In genomic region chr2:163386423-163387190, GRCm38 (mm10) we compare ENCODE assay signal across 10 mouse cellular contexts. TPM values are rescaled to one million over a fixed set of nuclear protein-coding genes. Genes with fewer than 3 reads are reported as not detected.
DNase-seq lines count a peak whose midpoint lies in the region; ATAC-seq and TF ChIP-seq lines count a peak whose summit lies in the region.
"Had no signal": no experiment of that assay in that cellular context is flagged by ENCODE, and none has a peak within 500 bp of the region (broad histone marks: within the 10 kb centered on the region; RNA-seq: fewer than 3 reads in every experiment).

No protein-coding gene starts in this region.

- no peak overlapping the region for H3K4me3 ChIP-seq in lung, embryonic 15.5 days
- no peak overlapping the region for H3K4me3 ChIP-seq in lung, adult 2 months (replicated peaks; ENCODE audit: extremely low read depth, low read depth, low read length)
- no peak overlapping the region for H3K4me3 ChIP-seq in embryonic facial prominence, embryonic 14.5 days (ENCODE audit: low read depth, low read length)
- no peak overlapping the region for H3K4me3 ChIP-seq in heart, embryonic 16.5 days (ENCODE audit: low read length)
- no peak overlapping the region for H3K4me3 ChIP-seq in stomach, embryonic 15.5 days (replicated peaks)

- H3K36me3 ChIP-seq in lung, embryonic 15.5 days: no peaks in the 10 kb centered on the region
- no peaks in the 10 kb centered on the region for H3K36me3 ChIP-seq in embryonic facial prominence, embryonic 14.5 days (ENCODE audit: control insufficient read depth, insufficient read depth, low read length)
- peaks cover 18% of the 10 kb centered on the region for H3K36me3 ChIP-seq in heart, embryonic 16.5 days (ENCODE audit: control insufficient read depth, insufficient read depth)
- H3K36me3 ChIP-seq in stomach, embryonic 15.5 days: no peaks in the 10 kb centered on the region

- H3K9ac ChIP-seq in lung, embryonic 15.5 days: 0 out of 2 replicates have a peak overlapping the region, but pooled peaks have one; percentile 13
- no peak overlapping the region for H3K9ac ChIP-seq in embryonic facial prominence, embryonic 14.5 days (ENCODE audit: low read depth, low read length)
- peak overlapping the region; percentile 47 for H3K9ac ChIP-seq in heart, embryonic 16.5 days (ENCODE audit: low read length)
- H3K9ac ChIP-seq in stomach, embryonic 15.5 days: no peak overlapping the region

- no peak for DNase-seq in lung, adult 2 months
- DNase-seq in embryonic facial prominence, embryonic 14.5 days (ENCODE audit: low spot score): peak; percentile 82
- no peak for DNase-seq in frontal cortex, postnatal 14 days (ENCODE audit: low spot score in 2 of 2)
- DNase-seq in left cerebral cortex, adult 18-20 months (ENCODE audit: low spot score in 2 of 2): no peak
- no peak for DNase-seq in embryo, embryonic 11 days
- DNase-seq: right cerebral cortex, postnatal 14 days; thymus, postnatal 36 days had no signal

- H3K4me1 ChIP-seq in lung, embryonic 15.5 days: peaks cover 9% of the 10 kb centered on the region
- no peaks in the 10 kb centered on the region for H3K4me1 ChIP-seq in lung, adult 2 months (ENCODE audit: control insufficient read depth, insufficient read depth, low read length)
- no peaks in the 10 kb centered on the region for H3K4me1 ChIP-seq in embryonic facial prominence, embryonic 14.5 days (ENCODE audit: control insufficient read depth, insufficient read depth, low read length)
- H3K4me1 ChIP-seq in heart, embryonic 16.5 days (ENCODE audit: control insufficient read depth, insufficient read depth, low read length): peaks cover 71% of the 10 kb centered on the region
- peaks cover 9% of the 10 kb centered on the region for H3K4me1 ChIP-seq in stomach, embryonic 15.5 days

- H3K27me3 ChIP-seq in lung, embryonic 15.5 days: no peaks in the 10 kb centered on the region
- no peaks in the 10 kb centered on the region for H3K27me3 ChIP-seq in embryonic facial prominence, embryonic 14.5 days (replicated peaks; ENCODE audit: control insufficient read depth, insufficient read depth, low read length)
- H3K27me3 ChIP-seq in heart, embryonic 16.5 days (ENCODE audit: control insufficient read depth, insufficient read depth, low read length): no peaks in the 10 kb centered on the region
- H3K27me3 ChIP-seq in stomach, embryonic 15.5 days (replicated peaks): no peaks in the 10 kb centered on the region

- peak; percentile 36; the same call in 1 of the 2 replicates for ATAC-seq in lung, embryonic 15.5 days (ENCODE audit: borderline replicate concordance, extremely low read depth, low FRiP score, low TSS enrichment)
- ATAC-seq in embryonic facial prominence, embryonic 14.5 days (ENCODE audit: low read depth): peak; percentile 93
- ATAC-seq in heart, embryonic 16.5 days (replicated peaks; ENCODE audit: extremely low read depth, insufficient read depth, low FRiP score): peak; percentile 65
- ATAC-seq in stomach, embryonic 15.5 days (ENCODE audit: insufficient read depth, low FRiP score, low read depth): peak; percentile 65

- no peak for TF ChIP-seq CTCF in lung, adult 2 months (IDR thresholded peaks at IDR 0.05; ENCODE audit: insufficient read depth, low read length)

- H3K4me2 ChIP-seq in lung, embryonic 15.5 days: no peak overlapping the region
- H3K4me2 ChIP-seq in embryonic facial prominence, embryonic 14.5 days (ENCODE audit: low read depth, low read length): no peak overlapping the region
- peak overlapping the region; percentile 39 for H3K4me2 ChIP-seq in heart, embryonic 16.5 days (ENCODE audit: low read depth, low read length)
- H3K4me2 ChIP-seq in stomach, embryonic 15.5 days: no peak overlapping the region

- H3K9me3 ChIP-seq in lung, embryonic 15.5 days: no peaks in the 10 kb centered on the region
- H3K9me3 ChIP-seq in embryonic facial prominence, embryonic 14.5 days (ENCODE audit: control insufficient read depth, low read length): no peaks in the 10 kb centered on the region
- no peaks in the 10 kb centered on the region; the same call in 1 of the 2 replicates for H3K9me3 ChIP-seq in heart, embryonic 16.5 days (replicated peaks; ENCODE audit: control insufficient read depth, low read length)
- no peaks in the 10 kb centered on the region for H3K9me3 ChIP-seq in stomach, embryonic 15.5 days

- no peak for TF ChIP-seq POLR2A in lung, adult 2 months (IDR thresholded peaks at IDR 0.05; ENCODE audit: borderline replicate concordance, extremely low read depth, low read depth, low read length)

- 52% methylated on average over 15 of the region's 15 CpGs for WGBS in lung, embryonic 15.5 days
- WGBS in lung, adult 2 months: 61% methylated on average over 15 of the region's 15 CpGs
- WGBS in embryonic facial prominence, embryonic 14.5 days: 56% methylated on average over 15 of the region's 15 CpGs
- WGBS in heart, embryonic 16.5 days: 36% methylated on average over 15 of the region's 15 CpGs
- WGBS in stomach, embryonic 15.5 days: 59% methylated on average over 15 of the region's 15 CpGs

- H3K27ac ChIP-seq in lung, embryonic 15.5 days: no peak overlapping the region; the same call in 1 of the 2 replicates
- H3K27ac ChIP-seq in embryonic facial prominence, embryonic 14.5 days (replicated peaks; ENCODE audit: low read depth, low read length): peak overlapping the region; percentile 28
- H3K27ac ChIP-seq in heart, embryonic 16.5 days (ENCODE audit: low read length): peak overlapping the region; percentile 72
- H3K27ac ChIP-seq in stomach, embryonic 15.5 days: peak overlapping the region; percentile 6; the same call in 1 of the 2 replicates

RNA-seq across cellular contexts. Expression of gene Jph2, which starts 11.2 kb away (rescaled TPM):
- polyA plus RNA-seq in lung, embryonic 15.5 days (2015; fragmentation: Nextera tagmentation; extraction: Ambion mirVana): 6.9 and 7.7 TPM in 2 replicates
- 32.3 and 38.4 TPM in 2 replicates for polyA plus RNA-seq in lung, adult 2 months (2012; rRNA removed)
- 3.5 and 4.1 TPM in 2 replicates for polyA plus RNA-seq in embryonic facial prominence, embryonic 14.5 days (2014; fragmentation: Nextera tagmentation; extraction: Ambion mirVana)
- 38.5 and 43.2 TPM in 2 replicates for polyA plus RNA-seq in heart, embryonic 16.5 days (2015; fragmentation: Nextera tagmentation; extraction: Ambion mirVana)
- 12.7 and 13.1 TPM in 2 replicates for polyA plus RNA-seq in stomach, embryonic 15.5 days (2015; fragmentation: Nextera tagmentation; extraction: Ambion mirVana)
- under 1 TPM; 0.56 to 0.58 TPM for total RNA-seq in left cerebral cortex, adult 18-20 months (2021)

RNA-seq across cellular contexts. Expression of gene Oser1, which starts 37.9 kb away (rescaled TPM):
- 90.1 and 94.5 TPM in 2 replicates for polyA plus RNA-seq in lung, embryonic 15.5 days (2015; fragmentation: Nextera tagmentation; extraction: Ambion mirVana)
- 9.2 and 17.2 TPM in 2 replicates for polyA plus RNA-seq in lung, adult 2 months (2012; rRNA removed)
- 79.0 and 82.1 TPM in 2 replicates for polyA plus RNA-seq in embryonic facial prominence, embryonic 14.5 days (2014; fragmentation: Nextera tagmentation; extraction: Ambion mirVana)
- 57.1 and 63.8 TPM in 2 replicates for polyA plus RNA-seq in heart, embryonic 16.5 days (2015; fragmentation: Nextera tagmentation; extraction: Ambion mirVana)
- 79.1 and 84.6 TPM in 2 replicates for polyA plus RNA-seq in stomach, embryonic 15.5 days (2015; fragmentation: Nextera tagmentation; extraction: Ambion mirVana)
- total RNA-seq in left cerebral cortex, adult 18-20 months (2021): 10 to 100 TPM; 22.2 to 25.0 TPM

RNA-seq across cellular contexts. Expression of gene Gdap1l1, which starts 51.7 kb away (rescaled TPM):
- 0.62 and 1.3 TPM in 2 replicates for polyA plus RNA-seq in lung, embryonic 15.5 days (2015; fragmentation: Nextera tagmentation; extraction: Ambion mirVana)
- polyA plus RNA-seq in lung, adult 2 months (2012; rRNA removed): 0.19 and 0.22 TPM in 2 replicates
- polyA plus RNA-seq in embryonic facial prominence, embryonic 14.5 days (2014; fragmentation: Nextera tagmentation; extraction: Ambion mirVana): 6.2 and 6.9 TPM in 2 replicates
- polyA plus RNA-seq in heart, embryonic 16.5 days (2015; fragmentation: Nextera tagmentation; extraction: Ambion mirVana): 0.18 and 0.36 TPM in 2 replicates
- 5.8 and 6.3 TPM in 2 replicates for polyA plus RNA-seq in stomach, embryonic 15.5 days (2015; fragmentation: Nextera tagmentation; extraction: Ambion mirVana)
- total RNA-seq in left cerebral cortex, adult 18-20 months (2021): 10 to 100 TPM; 71.5 to 73.3 TPM

Comparison
In these comparisons a context has a peak if more than half of its experiments do, and no peak if none do; other contexts are left out.
1. ATAC-seq: peak in every context shown above with its lines; median percentile 93 in embryonic facial prominence, embryonic 14.5 days; 65 in heart, embryonic 16.5 days; 65 in stomach, embryonic 15.5 days; 36 in lung, embryonic 15.5 days.
2. H3K9ac ChIP-seq: peak in lung, embryonic 15.5 days (single experiment) and heart, embryonic 16.5 days (single experiment); none in embryonic facial prominence, embryonic 14.5 days (single experiment) and stomach, embryonic 15.5 days (single experiment).